Mouse (Mus musculus) R1 (cell line): ENCODE results near the gene Spaca7.

Source experiments
- DNase-seq: peaks from one replicate; pipeline ENCODE4 v3.0.0-alpha.2; 2018; ENCODE audit warnings: low read depth, low spot score

Gene Spaca7

DNA sequence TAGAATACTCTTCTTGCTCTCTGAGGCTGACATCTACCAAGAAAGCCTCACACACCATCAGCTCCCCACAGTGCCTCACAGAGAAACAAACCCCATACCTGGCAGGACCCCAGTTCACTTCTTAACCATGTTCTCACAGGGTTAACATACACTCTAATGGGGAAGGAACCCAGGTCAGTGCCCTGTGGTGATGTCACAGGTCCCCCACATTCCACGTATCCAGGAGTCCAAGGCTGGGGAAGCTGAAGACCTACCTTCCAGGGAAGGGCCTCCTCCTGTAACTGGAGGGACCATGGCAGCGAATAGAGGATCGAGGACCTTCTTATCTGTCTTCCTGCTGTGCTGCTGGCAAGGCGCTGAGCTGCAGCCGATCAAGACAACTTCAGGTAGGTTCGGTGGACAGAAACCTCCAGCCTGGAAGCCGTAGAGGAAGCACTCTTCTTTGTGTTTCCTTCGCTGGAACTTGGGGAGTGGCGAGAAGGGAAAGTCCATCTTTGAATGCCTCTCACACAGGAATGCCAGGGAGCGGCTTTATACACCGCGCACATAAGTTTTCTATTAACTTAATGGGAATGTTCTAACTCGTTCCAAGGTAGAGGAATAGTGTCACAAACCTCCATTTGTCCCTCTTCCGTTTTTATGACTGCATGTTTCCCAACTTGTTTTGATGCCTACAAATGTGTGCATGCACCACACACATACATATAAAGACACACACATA is at the start of gene Spaca7:
Gene Spaca7, plus strand, starts transcription at position 216 of the 721 bp plus-strand sequence.
- DNase-seq = no peak

DNA sequence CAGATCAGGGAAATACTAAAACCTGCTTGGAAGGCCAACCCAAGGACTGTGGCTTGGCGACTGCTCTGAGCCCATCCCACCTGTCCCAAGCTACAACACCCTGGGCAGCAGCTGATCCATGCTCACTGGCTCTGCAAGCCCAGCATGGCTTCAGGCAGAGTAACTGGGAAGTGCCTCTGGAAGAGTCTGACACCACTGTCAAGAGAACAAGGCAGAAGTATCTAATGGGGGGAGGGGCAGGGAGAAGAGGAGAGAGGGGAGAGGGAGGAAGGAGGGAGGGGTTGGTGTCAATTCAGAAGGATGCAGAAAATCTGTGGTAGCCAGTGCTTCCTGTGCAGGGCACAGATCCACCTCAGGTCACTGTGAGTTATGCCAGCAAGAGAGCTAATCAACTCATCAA is 48.5 kb upstream of the Spaca7 start:
- peak; percentile 50 for DNase-seq

DNA sequence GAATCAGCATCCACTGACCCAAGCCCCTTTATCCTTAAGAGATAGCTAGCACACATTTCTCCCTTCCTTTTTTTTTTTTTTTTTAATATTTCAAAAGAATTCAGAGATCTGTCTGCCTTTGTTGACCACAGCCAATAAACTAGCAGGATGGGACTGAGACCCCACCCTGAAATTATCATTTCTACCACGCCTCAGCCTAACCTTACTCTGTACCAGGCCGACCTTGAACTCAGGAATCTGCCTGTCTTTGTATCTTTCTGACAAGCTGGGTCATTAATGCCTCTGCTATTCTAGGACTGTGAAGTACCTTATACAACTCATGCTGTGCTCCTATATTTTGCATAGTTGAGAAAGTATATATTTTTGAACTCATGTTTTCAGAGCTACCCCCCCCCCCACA is 44.2 kb upstream of the Spaca7 start:
- peak; percentile 54 for DNase-seq

DNA sequence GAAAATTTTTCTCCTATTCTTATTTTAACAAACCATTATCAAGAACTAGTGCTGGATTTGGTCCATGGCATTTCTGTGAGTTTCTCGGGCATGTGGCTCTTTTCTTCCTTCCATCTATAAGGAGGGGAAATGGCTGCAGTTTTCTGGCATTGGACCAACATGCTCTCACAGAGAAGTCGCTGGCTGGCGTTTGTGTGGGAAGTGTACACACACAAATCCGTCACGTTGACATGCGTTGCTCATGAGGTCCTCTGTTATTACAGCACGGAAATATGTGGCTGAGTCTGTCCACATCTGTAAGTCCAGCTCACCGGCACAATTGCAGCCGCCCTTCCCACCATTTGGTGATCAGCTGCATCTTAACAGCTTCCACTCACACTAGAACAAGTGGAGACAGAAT is 37.2 kb upstream of the Spaca7 start:
- DNase-seq = peak; percentile 17

DNA sequence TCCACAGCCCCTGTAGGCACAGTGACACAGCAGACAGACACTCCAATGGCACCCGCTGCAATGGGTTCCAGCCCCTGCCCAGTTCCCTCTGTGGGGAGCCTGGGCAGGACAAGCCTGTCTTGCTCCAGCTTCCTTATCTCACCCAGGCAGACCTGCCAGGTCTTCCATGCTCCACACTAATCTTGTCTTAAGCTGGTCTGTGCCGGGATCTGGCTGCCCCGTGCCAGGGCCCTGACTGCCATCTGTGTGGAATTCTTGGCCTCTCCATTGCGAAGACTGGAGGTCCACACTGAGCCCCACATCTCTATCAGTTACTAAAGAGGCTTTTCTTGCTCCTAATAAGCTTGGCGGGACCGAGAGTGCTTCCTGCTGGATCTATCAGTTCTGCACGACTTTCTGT is 36.5 kb upstream of the Spaca7 start:
- peak; percentile 29 for DNase-seq

DNA sequence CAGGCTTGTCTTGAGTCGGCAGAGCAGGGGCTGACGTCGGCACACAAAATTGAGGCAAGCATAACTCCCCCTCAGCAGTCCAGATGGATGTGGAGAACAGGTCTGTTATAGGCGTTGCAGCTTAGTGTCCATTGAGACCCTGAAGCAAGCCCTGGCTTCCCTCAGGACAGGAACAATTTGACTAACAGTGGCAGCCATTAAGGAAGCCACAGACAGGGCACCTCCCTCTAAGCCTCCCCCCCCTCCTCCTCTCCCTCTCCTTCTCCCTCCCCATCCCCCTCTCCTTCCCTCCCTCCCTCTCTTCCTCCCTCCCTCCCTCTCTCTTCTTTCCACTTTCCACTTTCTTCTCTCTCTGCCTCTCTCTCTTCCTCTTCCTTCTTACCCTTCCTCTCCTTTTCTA is 27.6 kb upstream of the Spaca7 start:
- DNase-seq = peak; percentile 78

DNA sequence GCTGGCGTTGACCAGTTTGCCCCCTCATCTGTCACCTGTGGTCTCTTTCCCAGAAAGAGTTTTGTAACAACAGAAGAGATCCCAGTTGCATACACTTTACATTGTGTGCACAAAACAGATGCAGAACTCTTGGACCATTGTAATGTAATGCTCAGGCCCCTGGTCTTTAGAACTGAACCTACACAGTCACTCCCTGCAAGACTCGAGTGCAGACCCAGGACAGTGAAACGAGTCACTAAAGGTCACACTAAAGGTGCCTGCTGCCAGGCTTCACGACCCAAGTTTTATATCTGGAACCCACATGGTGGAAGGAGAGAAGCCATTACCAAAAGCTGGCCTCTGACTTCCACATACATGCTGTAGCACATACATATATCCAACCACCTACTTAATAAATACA is 27.2 kb upstream of the Spaca7 start:
- peak; percentile 91 for DNase-seq

DNA sequence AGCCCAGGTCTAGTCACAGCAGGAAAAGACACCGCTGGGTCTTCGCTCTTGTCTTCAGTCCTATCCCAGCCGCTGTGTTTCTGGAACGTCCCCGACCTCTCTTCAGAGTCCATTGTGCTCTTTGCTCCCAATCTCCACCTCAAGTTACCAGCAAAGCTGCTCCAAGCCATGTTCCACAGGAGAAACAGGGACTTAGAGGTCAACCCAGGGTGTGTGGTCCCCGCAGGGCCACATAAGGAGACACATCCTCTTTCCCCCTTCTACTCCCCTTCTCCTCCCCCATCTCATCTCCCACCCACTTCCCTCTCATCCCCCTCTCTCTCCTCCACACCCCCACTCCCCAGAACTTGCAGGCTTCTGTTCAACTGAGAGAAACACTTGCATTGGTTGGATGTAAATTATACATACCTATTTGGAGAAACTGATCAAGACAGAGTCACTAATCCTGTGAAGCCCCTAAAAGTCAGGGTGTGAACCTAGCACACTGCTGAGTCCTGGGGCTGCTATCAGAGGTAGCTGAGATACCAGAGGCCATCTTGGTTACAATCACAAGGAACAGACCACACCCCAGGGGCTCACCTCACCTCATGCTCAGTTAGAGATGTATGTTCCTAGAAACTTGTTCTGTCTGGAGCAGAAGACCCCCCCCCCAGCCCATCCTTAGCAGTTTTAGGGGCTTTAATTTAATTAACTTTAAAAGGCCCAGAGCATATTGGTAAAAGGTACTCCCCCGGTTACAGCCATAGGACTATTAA is 25.2 kb upstream of the Spaca7 start:
- DNase-seq = peak; percentile 47

DNA sequence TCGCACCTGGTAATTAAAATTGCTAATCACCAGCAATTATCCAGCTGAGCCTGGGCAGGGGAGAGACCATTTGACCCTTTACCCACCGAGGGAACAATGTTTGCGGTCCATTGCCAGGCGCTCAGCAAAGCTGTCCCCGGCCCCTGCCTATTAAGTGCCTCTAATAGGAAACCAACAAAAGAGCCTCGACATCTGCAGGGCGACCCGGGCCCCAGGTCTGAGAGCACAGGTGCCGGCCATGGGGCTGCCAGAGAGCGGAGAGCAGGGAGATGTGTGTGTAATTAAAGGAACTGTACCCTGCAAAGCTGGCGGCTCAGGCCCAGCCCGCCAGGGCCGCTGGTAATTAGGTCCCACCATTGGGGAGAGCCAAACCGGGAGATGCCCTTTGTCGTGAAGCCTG is 24.6 kb upstream of the Spaca7 start:
- DNase-seq = no peak

DNA sequence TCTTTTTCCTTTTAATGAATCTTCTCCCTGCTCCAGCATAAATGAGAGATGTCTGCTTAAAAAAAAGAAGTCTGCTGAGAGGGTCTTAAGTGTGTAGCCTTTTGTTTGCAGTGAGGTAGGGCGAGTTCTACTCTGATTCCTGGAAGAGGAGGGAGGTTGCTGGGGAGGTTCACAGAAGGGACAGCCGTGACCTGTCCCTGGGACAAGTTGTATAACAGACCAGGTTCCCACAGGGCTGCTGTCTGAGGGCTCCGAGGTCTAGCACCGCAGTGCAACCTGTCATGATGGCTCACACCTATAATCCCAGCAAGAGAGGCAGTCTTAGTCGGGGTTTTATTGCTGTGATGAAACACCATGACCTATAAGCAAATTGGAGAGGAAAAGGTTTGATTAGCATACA is 24.1 kb upstream of the Spaca7 start:
- no peak for DNase-seq

DNA sequence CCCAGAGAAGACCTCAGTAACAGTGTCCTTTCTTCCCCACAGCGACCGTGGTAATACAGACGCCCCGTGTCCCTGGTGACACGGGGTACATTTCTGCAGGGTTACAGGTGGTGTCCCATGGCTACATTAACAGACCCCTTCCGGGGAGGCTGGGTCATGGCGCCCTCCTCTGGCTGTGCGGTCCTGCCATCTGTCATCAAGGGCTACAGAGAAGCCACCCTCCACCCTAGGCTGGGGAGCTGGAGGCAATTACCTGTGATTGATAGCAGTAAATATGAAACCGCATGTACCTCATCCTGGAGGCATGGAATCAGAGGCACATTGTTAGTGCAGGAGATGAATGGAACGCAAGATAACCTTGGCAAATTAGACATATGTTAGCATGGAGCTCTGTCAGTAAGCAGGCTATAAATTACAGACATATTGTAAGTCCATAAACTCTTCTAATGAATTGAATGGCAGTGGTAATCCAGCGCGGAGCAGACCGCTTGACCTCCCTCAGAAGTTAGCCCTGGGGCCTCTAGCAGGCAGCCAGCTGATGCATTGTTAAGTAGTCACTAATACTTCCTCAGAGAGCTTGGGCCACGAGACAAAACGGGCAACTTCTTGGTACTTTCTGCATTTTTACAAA is 17.2 kb upstream of the Spaca7 start:
- DNase-seq = no peak

DNA sequence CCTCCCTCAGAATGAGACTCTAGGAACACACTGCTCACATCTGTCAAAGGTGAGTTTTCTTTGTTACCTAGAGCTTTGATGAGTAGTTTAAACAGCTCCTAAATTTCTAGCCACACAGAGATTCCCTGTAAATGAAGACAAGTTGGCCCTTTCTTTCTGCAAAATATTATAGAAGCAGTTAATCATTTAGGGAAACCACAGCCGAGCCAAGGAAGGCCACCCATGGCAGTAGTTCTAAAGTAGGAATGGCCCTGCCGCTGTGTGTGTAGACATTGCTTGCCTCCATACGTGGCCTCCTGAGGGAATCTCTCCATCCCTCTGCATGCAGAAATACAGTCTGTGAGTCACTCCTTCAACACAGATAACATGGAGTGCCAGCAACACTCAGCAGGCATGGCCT is 14.0 kb upstream of the Spaca7 start:
- no peak for DNase-seq

DNA sequence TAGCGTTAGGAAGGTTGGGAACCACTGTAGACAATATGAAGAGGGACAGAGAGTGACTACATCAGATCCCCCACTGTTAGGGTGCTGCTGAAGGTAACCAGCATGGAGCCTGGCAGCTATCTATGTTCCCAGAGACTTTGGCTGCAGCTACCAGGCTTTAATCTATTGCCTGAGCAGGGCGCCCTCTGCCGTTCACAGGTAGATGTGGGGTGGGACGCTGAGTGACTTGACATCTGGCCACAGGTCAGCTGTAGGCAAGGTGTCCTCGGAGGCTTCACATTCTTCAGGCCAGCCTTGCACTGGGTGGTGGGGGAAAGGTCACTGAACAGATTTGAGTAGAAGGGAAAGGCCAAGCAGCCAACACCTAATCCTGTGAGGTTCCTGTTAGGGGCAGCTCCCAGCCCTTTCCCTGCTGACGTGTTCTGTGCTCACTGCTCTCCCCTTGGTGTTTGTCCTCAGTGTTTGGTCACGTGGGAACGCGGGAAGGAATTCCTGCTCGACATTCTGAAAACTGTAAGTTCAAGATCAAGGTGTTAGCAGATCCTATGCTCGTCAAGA is 11.3 kb upstream of the Spaca7 start:
- peak; percentile 75 for DNase-seq

DNA sequence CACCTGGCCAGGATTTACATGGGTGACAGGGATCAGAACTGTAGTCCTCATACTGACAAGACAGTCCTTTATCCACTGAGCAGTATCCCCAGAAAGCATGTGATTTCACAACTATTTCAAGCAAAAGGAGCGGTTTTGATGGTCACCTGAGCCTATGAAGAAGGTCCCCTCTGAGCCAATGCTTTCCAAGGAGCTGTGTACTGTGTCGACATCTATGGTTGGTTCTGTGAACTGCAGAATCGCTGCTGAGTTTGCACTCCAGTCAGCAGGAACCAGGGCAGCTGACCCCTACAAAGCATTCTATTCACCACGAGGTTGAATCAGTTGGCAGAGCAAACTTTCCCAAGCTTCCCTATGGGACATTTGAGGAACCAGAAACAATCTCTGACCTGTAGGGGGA is 8.5 kb upstream of the Spaca7 start:
- peak; percentile 72 for DNase-seq

DNA sequence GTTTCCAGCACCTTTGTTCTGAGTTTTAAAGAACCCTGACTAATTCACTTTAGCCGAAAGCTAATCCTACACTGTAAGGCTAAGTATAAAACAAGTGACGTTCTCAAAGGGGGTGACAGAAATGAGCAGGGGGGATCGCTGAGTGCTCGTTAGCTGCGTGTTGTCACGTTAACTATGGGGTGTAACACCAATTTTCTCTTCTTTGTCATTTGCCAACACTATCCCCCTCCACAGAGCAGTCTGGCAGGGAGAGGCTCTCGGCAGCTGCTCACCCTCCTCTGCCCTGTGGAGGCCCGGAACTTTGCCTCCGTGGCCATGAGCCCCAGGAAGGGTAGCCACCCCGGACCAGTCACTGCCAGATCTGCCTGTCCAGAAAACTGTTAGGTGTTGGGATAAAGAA is 7.3 kb upstream of the Spaca7 start:
- no peak for DNase-seq

DNA sequence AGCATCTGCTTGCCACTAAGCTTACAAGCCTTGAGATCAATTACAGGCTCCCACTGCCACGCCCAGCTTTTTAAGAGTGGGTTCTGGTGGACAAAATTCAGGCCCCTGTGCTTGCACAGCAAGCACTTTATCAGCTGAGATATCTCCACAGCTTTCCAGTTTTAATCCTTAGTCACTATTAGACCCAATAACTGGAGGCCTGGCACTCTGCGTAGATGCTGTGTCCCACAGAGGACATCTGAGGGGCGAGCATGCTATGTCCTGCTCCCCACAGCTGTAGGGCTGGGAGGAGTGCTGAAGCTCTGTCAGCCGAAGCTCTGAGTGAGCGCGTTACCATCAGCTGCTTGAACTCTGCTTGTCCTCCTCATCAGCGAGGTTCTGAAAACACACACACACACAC is 6.3 kb upstream of the Spaca7 start:
- DNase-seq = no peak

DNA sequence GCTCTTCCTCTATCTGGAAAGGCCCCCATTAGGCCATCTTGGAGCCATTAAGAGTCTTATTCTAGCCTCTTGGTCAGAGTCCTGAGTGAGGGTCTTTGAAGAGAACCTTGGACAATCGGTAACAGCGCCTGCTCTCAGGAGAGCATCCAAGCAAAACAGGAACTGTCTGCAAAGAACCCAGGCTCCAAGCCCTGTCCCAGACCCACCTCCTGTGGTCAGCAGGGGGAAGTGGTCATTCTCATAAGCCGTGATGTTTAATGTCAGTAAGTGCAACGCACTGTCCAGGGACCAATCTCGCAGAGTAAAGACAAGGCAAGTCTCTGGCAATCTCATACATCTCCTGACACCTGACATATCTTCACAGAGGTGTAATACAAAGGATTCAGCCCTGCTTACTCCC is 3.2 kb downstream of the Spaca7 start:
- DNase-seq = no peak

DNA sequence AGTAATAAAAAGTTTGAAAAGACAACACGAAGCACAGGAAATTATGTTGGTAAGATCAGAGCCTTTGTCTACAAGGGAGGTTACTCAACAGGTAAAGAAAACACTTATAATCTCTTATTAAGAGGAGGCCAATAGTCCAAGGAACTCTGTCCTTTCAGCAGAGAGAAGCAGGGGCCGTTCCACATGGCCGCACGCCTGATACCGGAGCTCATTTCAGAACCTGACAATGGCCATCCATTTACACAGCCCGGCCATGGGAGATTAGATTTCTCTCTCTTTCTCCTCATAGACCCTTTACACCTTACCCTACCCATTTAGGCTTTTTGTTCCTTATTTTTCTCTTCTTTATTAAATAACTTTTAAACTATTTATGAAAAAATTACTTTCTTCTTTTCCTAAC is 3.9 kb downstream of the Spaca7 start:
- no peak for DNase-seq

DNA sequence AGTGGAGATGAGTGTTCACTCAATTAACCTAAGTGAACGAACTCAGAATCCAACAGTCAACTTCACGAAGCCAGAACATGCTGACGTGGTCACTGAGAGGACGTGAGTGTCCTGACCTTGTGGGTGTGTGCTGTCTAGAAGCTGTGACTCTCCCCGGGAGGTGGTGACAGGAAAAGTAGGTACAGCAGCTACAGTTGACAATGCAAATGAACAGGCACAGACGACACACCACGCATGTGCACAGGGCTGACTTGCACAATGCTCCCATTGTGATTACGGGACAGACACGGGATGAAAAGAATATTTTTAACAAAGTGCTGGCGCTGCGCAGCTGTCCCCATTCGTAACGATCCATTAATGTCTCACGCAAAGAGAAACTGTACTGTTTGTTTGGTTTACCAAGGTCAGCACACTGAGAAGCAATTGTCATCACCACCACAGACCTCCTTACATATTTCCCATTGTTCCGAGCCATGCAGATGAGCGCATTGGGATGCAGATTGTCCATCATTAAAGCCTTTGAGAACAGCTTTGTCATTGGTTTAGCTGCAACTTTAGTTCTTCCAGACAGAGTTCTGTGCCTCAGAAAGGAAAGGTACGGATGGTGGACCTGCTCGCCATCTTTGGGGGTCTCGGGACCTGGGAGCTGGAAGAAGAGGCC is 6.6 kb downstream of the Spaca7 start:
- DNase-seq = peak; percentile 36

DNA sequence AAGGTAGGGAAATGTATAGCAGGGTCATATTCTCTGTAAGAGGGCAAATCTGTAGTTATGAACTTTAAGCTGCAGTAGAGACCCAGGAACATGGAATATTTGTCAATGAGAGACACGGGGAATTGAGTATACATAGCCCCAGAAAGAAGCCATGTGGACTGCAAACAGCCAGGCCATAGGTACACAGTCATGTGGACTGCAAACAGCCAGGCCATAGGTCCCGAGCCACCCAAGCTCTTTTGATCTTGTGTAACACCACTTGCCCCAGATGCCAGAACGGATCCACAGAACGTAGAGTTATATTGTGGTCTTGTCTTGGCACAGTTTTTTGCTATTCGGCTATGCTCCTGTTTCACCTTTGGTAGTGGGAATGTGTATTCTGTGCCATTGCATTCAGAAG is 11.0 kb downstream of the Spaca7 start:
- no peak for DNase-seq

DNA sequence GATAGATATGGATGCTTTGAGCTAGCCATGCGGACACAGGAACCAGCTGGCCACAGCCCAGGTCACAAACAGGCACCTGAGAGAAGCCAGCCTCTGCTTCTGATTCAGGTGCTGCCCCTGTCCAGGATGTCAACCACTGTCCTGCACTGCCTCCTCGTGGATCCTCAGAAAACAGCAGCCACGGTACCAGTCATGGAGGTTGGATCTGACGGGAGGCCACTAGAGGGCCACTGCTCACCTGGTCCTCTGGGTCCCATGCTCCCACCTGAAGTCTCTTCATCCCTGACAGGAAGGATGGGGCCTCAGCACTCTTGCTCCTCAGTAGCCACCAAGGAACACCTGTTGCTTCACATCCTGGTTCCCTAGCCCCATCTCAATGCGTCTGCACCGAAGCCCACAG is 34.4 kb downstream of the Spaca7 start:
- peak; percentile 62 for DNase-seq

DNA sequence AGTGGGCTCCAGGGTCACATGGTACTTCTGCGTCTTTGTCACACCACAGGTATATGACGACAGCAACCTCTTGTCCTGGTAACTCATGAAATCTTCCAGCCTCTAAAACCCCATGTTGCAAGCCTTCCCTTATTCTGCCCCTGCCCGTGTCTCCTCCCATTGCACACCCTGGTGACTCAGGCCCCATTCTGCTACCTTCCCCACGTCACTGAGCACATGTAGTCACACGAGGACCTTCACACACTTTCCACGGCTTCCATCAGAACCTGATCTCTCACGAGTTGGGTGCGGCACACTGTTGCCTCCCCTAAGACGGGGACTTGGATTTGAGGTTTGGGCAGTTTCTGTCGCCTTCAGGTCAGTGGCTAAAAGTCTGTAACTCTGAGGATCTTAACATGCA is 36.0 kb downstream of the Spaca7 start:
- DNase-seq = no peak
